In genomic region chr4:135683553-135683952, GRCm38 (mm10) we compare ENCODE assay signal across 9 mouse cellular contexts. TPM values are rescaled to one million over a fixed set of nuclear protein-coding genes. Genes with fewer than 3 reads are reported as not detected.
DNase-seq lines count a peak whose midpoint lies in the region; ATAC-seq and TF ChIP-seq lines count a peak whose summit lies in the region.
"Had no signal": no experiment of that assay in that cellular context is flagged by ENCODE, and none has a peak within 500 bp of the region (broad histone marks: within the 10 kb centered on the region; RNA-seq: fewer than 3 reads in every experiment).

No protein-coding gene starts in this region.

- no peak overlapping the region for H3K4me2 ChIP-seq in heart, postnatal 0 days (ENCODE audit: low read depth, low read length)
- no peak overlapping the region for H3K4me2 ChIP-seq in neural tube, embryonic 11.5 days (ENCODE audit: low read depth)

- no peaks in the 10 kb centered on the region for H3K4me1 ChIP-seq in heart, postnatal 0 days (ENCODE audit: control insufficient read depth, insufficient read depth)
- H3K4me1 ChIP-seq in heart, embryonic 10.5 days, result peaks cover 11% of the 10 kb centered on the region
- H3K4me1 ChIP-seq in embryonic facial prominence, embryonic 10.5 days, result peaks cover 36% of the 10 kb centered on the region
- peaks cover 5% of the 10 kb centered on the region; the same call in 1 of the 2 replicates for H3K4me1 ChIP-seq in neural tube, embryonic 11.5 days (ENCODE audit: control insufficient read depth, insufficient read depth, low read length)

- WGBS in heart, postnatal 0 days, result 19% methylated on average over 4 of the region's 4 CpGs
- WGBS in heart, embryonic 10.5 days, result 12% methylated on average over 4 of the region's 4 CpGs
- 19% methylated on average over 4 of the region's 4 CpGs for WGBS in embryonic facial prominence, embryonic 10.5 days
- WGBS in neural tube, embryonic 11.5 days, result 30% methylated on average over 4 of the region's 4 CpGs

- H3K36me3 ChIP-seq in heart, postnatal 0 days (replicated peaks; ENCODE audit: control insufficient read depth, insufficient read depth, low read length), result no peaks in the 10 kb centered on the region
- H3K36me3 ChIP-seq in heart, embryonic 10.5 days, result no peaks in the 10 kb centered on the region
- no peaks in the 10 kb centered on the region for H3K36me3 ChIP-seq in embryonic facial prominence, embryonic 10.5 days (replicated peaks)
- no peaks in the 10 kb centered on the region for H3K36me3 ChIP-seq in neural tube, embryonic 11.5 days (ENCODE audit: control insufficient read depth, insufficient read depth, low read length)

- no peak overlapping the region for H3K9ac ChIP-seq in heart, postnatal 0 days (replicated peaks; ENCODE audit: low read depth, low read length)
- H3K9ac ChIP-seq in neural tube, embryonic 11.5 days (ENCODE audit: low read length), result no peak overlapping the region

- TF ChIP-seq EP300 in heart, postnatal 0 days (IDR thresholded peaks at IDR 0.05; ENCODE audit: low read depth), result no peak

- DNase-seq in heart, postnatal 0 days (ENCODE audit: low spot score), result no peak
- no peak for DNase-seq in heart, embryonic 10.5 days (ENCODE audit: low spot score)
- peak; percentile 20 to 23 for DNase-seq in right cerebral cortex, adult 2 months (ENCODE audit: low spot score in 2 of 2)
- no peak for DNase-seq in right cerebral cortex, postnatal 25 days
- peak; percentile 68 for DNase-seq in embryonic facial prominence, embryonic 10.5 days (ENCODE audit: low spot score)
- peak; percentile 45 for DNase-seq in neural tube, embryonic 11.5 days (ENCODE audit: low spot score)
- DNase-seq in layer of hippocampus, adult 8-10 months (ENCODE audit: low spot score in 2 of 2), result no peak
- DNase-seq in layer of hippocampus, postnatal 36 days, result no peak

- H3K27ac ChIP-seq in heart, postnatal 0 days (ENCODE audit: low read depth), result no peak overlapping the region
- no peak overlapping the region for H3K27ac ChIP-seq in heart, embryonic 10.5 days
- H3K27ac ChIP-seq in embryonic facial prominence, embryonic 10.5 days (replicated peaks), result no peak overlapping the region
- H3K27ac ChIP-seq in neural tube, embryonic 11.5 days (ENCODE audit: low read depth, low read length), result no peak overlapping the region

- no peak for ATAC-seq in heart, postnatal 0 days (ENCODE audit: insufficient read depth, low read depth)
- ATAC-seq in neural tube, embryonic 11.5 days (ENCODE audit: insufficient read depth, low FRiP score, low TSS enrichment), result no peak

- no peak overlapping the region for H3K4me3 ChIP-seq in heart, postnatal 0 days (ENCODE audit: low read depth, low read length)
- no peak overlapping the region for H3K4me3 ChIP-seq in heart, embryonic 10.5 days
- no peak overlapping the region for H3K4me3 ChIP-seq in embryonic facial prominence, embryonic 10.5 days
- no peak overlapping the region for H3K4me3 ChIP-seq in neural tube, embryonic 11.5 days (ENCODE audit: low read depth, low read length)

- H3K9me3 ChIP-seq in heart, postnatal 0 days (replicated peaks; ENCODE audit: control insufficient read depth, low read length), result no peaks in the 10 kb centered on the region
- no peaks in the 10 kb centered on the region for H3K9me3 ChIP-seq in heart, embryonic 10.5 days
- no peaks in the 10 kb centered on the region for H3K9me3 ChIP-seq in embryonic facial prominence, embryonic 10.5 days
- no peaks in the 10 kb centered on the region for H3K9me3 ChIP-seq in neural tube, embryonic 11.5 days (ENCODE audit: control insufficient read depth, low read length)

- H3K27me3 ChIP-seq in heart, postnatal 0 days (ENCODE audit: control insufficient read depth, insufficient read depth, low read length), result no peaks in the 10 kb centered on the region; the same call in 1 of the 2 replicates
- peaks cover 71% of the 10 kb centered on the region for H3K27me3 ChIP-seq in heart, embryonic 10.5 days (ENCODE audit: insufficient read depth, poor library complexity, severe bottlenecking)
- peaks cover 54% of the 10 kb centered on the region for H3K27me3 ChIP-seq in embryonic facial prominence, embryonic 10.5 days (replicated peaks; ENCODE audit: low read depth, poor library complexity, severe bottlenecking)
- peaks cover 30% of the 10 kb centered on the region for H3K27me3 ChIP-seq in neural tube, embryonic 11.5 days (ENCODE audit: control insufficient read depth, insufficient read depth, low read length)

- TF ChIP-seq CTCF in heart, postnatal 0 days (IDR thresholded peaks at IDR 0.05; ENCODE audit: low read depth), result peak; percentile 62

RNA-seq across cellular contexts. Expression of gene Ifnlr1, which starts 2.5 kb away (rescaled TPM):
- total RNA-seq in heart, postnatal 0 days (2014; rRNA removed; ENCODE audit: low replicate concordance), result 1.9 and 2.4 TPM in 2 replicates
- polyA plus RNA-seq in heart, postnatal 0 days (2015; fragmentation: Nextera tagmentation; extraction: Ambion mirVana), result 0.77 and 1.0 TPM in 2 replicates
- polyA plus RNA-seq in heart, embryonic 10.5 days (2016; fragmentation: Nextera tagmentation; extraction: Ambion mirVana), result 0.18 and 0.28 TPM in 2 replicates
- 1.0 and 1.1 TPM in 2 replicates for polyA plus RNA-seq in embryonic facial prominence, embryonic 10.5 days (2016; fragmentation: Nextera tagmentation; extraction: Ambion mirVana)
- polyA plus RNA-seq in neural tube, embryonic 11.5 days (2014; fragmentation: Nextera tagmentation; extraction: Ambion mirVana), result 0.05 and 0.16 TPM in 2 replicates
- total RNA-seq in layer of hippocampus, adult 8-10 months (2022), result under 1 TPM; 0.16 to 0.52 (median 0.17) TPM
- under 1 TPM; 0.08 to 0.10 TPM for total RNA-seq in layer of hippocampus, postnatal 36 days (2021)

RNA-seq across cellular contexts. Expression of gene Il22ra1, which starts 44.4 kb away (rescaled TPM):
- total RNA-seq in heart, postnatal 0 days (2014; rRNA removed; ENCODE audit: low replicate concordance), result not detected in 2 replicates
- not detected in 2 replicates for polyA plus RNA-seq in heart, postnatal 0 days (2015; fragmentation: Nextera tagmentation; extraction: Ambion mirVana)
- polyA plus RNA-seq in heart, embryonic 10.5 days (2016; fragmentation: Nextera tagmentation; extraction: Ambion mirVana), result 0.13 TPM in 1 of 2 replicates, not detected in the other
- polyA plus RNA-seq in embryonic facial prominence, embryonic 10.5 days (2016; fragmentation: Nextera tagmentation; extraction: Ambion mirVana), result 0.07 TPM in 1 of 2 replicates, not detected in the other
- not detected in 2 replicates for polyA plus RNA-seq in neural tube, embryonic 11.5 days (2014; fragmentation: Nextera tagmentation; extraction: Ambion mirVana)
- total RNA-seq in layer of hippocampus, adult 8-10 months (2022), result under 1 TPM in 1 of 4 experiments, not detected in 3; 0.21 TPM
- total RNA-seq in layer of hippocampus, postnatal 36 days (2021), result not detected
- polyA plus RNA-seq: neural tube, embryonic 14.5 days had no signal

Comparison
In these comparisons a context has a peak if more than half of its experiments do, and no peak if none do; other contexts are left out.
1. DNase-seq: peak in right cerebral cortex, adult 2 months (2 of 2), embryonic facial prominence, embryonic 10.5 days (single experiment) and neural tube, embryonic 11.5 days (single experiment); none in heart, postnatal 0 days (single experiment), heart, embryonic 10.5 days (single experiment), right cerebral cortex, postnatal 25 days (single experiment), layer of hippocampus, adult 8-10 months (0 of 2) and layer of hippocampus, postnatal 36 days (0 of 2).